ENCODE assay signal across 9 mouse cellular contexts in genomic region chr3:51353325-51354033, GRCm38 (mm10). TPM values are rescaled to one million over a fixed set of nuclear protein-coding genes. Genes with fewer than 3 reads are reported as not detected.
DNase-seq lines count a peak whose midpoint lies in the region; ATAC-seq lines count a peak whose summit lies in the region.
"Had no signal": no experiment of that assay in that cellular context is flagged by ENCODE, and none has a peak within 500 bp of the region (broad histone marks: within the 10 kb centered on the region; RNA-seq: fewer than 3 reads in every experiment).

No protein-coding gene starts in this region.

- no peak overlapping the region for H3K27ac ChIP-seq in forebrain, embryonic 13.5 days
- no peak overlapping the region for H3K27ac ChIP-seq in forebrain, embryonic 15.5 days (replicated peaks)
- no peak overlapping the region for H3K27ac ChIP-seq in midbrain, embryonic 14.5 days (replicated peaks; ENCODE audit: low read depth, low read length)
- no peak overlapping the region for H3K27ac ChIP-seq in midbrain, embryonic 15.5 days
- H3K27ac ChIP-seq: neural tube, embryonic 13.5 days had no signal

- H3K36me3 ChIP-seq in forebrain, embryonic 13.5 days (ENCODE audit: poor library complexity, severe bottlenecking) = no peaks in the 10 kb centered on the region
- H3K36me3 ChIP-seq in forebrain, embryonic 15.5 days = no peaks in the 10 kb centered on the region
- H3K36me3 ChIP-seq in midbrain, embryonic 14.5 days (ENCODE audit: control insufficient read depth, insufficient read depth, low read length) = no peaks in the 10 kb centered on the region
- H3K36me3 ChIP-seq in midbrain, embryonic 15.5 days (replicated peaks) = no peaks in the 10 kb centered on the region
- H3K36me3 ChIP-seq: neural tube, embryonic 13.5 days had no signal

- DNase-seq in midbrain, embryonic 14.5 days = peak; percentile 47
- DNase-seq in adrenal gland, adult 2 months = peak; percentile 52
- peak; percentile 59 to 82 for DNase-seq in heart, postnatal 36 days
- peak; percentile 49 to 58 for DNase-seq in thymus, postnatal 36 days

- H3K9me3 ChIP-seq in forebrain, embryonic 13.5 days (replicated peaks) = no peaks in the 10 kb centered on the region
- H3K9me3 ChIP-seq in forebrain, embryonic 15.5 days = no peaks in the 10 kb centered on the region
- H3K9me3 ChIP-seq in midbrain, embryonic 14.5 days (ENCODE audit: control insufficient read depth, low read length) = no peaks in the 10 kb centered on the region
- H3K9me3 ChIP-seq in midbrain, embryonic 15.5 days = no peaks in the 10 kb centered on the region
- H3K9me3 ChIP-seq: neural tube, embryonic 13.5 days had no signal

- no peak overlapping the region for H3K9ac ChIP-seq in forebrain, embryonic 13.5 days
- H3K9ac ChIP-seq in forebrain, embryonic 15.5 days (replicated peaks) = no peak overlapping the region
- H3K9ac ChIP-seq in midbrain, embryonic 14.5 days (replicated peaks; ENCODE audit: low read length) = no peak overlapping the region
- no peak overlapping the region for H3K9ac ChIP-seq in midbrain, embryonic 15.5 days
- H3K9ac ChIP-seq: neural tube, embryonic 13.5 days had no signal

- intact Hi-C loops in heart, postnatal 36 days (cut with DNase I) = loop anchor here (1.0 kb wide), 2 partner anchors 64 to 119 kb away; no protein-coding TSS in a partner anchor

- peaks cover under 1% of the 10 kb centered on the region for H3K27me3 ChIP-seq in forebrain, embryonic 13.5 days
- H3K27me3 ChIP-seq in forebrain, embryonic 15.5 days = peaks cover 12% of the 10 kb centered on the region
- H3K27me3 ChIP-seq in midbrain, embryonic 14.5 days (ENCODE audit: control insufficient read depth, insufficient read depth, low read length) = peaks cover 6% of the 10 kb centered on the region
- peaks cover 9% of the 10 kb centered on the region for H3K27me3 ChIP-seq in midbrain, embryonic 15.5 days (replicated peaks)

- H3K4me1 ChIP-seq in forebrain, embryonic 13.5 days = no peaks in the 10 kb centered on the region
- H3K4me1 ChIP-seq in forebrain, embryonic 15.5 days = no peaks in the 10 kb centered on the region
- peaks cover under 1% of the 10 kb centered on the region; the same call in 1 of the 2 replicates for H3K4me1 ChIP-seq in midbrain, embryonic 14.5 days (ENCODE audit: control insufficient read depth, insufficient read depth, low read length)
- no peaks in the 10 kb centered on the region for H3K4me1 ChIP-seq in midbrain, embryonic 15.5 days

- H3K4me3 ChIP-seq in forebrain, embryonic 13.5 days = no peak overlapping the region
- no peak overlapping the region for H3K4me3 ChIP-seq in forebrain, embryonic 15.5 days
- H3K4me3 ChIP-seq in midbrain, embryonic 14.5 days (replicated peaks; ENCODE audit: low read depth, low read length) = no peak overlapping the region
- no peak overlapping the region for H3K4me3 ChIP-seq in midbrain, embryonic 15.5 days
- H3K4me3 ChIP-seq: neural tube, embryonic 13.5 days had no signal

- H3K4me2 ChIP-seq in forebrain, embryonic 13.5 days = no peak overlapping the region
- H3K4me2 ChIP-seq in forebrain, embryonic 15.5 days (replicated peaks) = no peak overlapping the region
- H3K4me2 ChIP-seq in midbrain, embryonic 14.5 days (ENCODE audit: low read length) = no peak overlapping the region
- H3K4me2 ChIP-seq in midbrain, embryonic 15.5 days = no peak overlapping the region
- H3K4me2 ChIP-seq: neural tube, embryonic 13.5 days had no signal

- 79% methylated on average over 4 of the region's 4 CpGs for WGBS in forebrain, embryonic 13.5 days
- WGBS in forebrain, embryonic 15.5 days = 76% methylated on average over 4 of the region's 4 CpGs
- 76% methylated on average over 4 of the region's 4 CpGs for WGBS in midbrain, embryonic 14.5 days
- WGBS in midbrain, embryonic 15.5 days = 82% methylated on average over 4 of the region's 4 CpGs

- ATAC-seq in forebrain, embryonic 13.5 days = peak; percentile 65; the same call in 1 of the 2 replicates
- ATAC-seq in forebrain, embryonic 15.5 days (replicated peaks) = no peak
- ATAC-seq in midbrain, embryonic 14.5 days (ENCODE audit: low FRiP score, low TSS enrichment) = no peak
- no peak for ATAC-seq in midbrain, embryonic 15.5 days (replicated peaks)
- ATAC-seq in megakaryocyte, adult 5-6 weeks (ENCODE audit: poor library complexity, severe bottlenecking) = peak; percentile 91

RNA-seq across cellular contexts. Expression of gene Elf2, which starts 13.0 kb away (rescaled TPM):
- 55.9 and 60.1 TPM in 2 replicates for polyA plus RNA-seq in forebrain, embryonic 13.5 days (2015; fragmentation: Nextera tagmentation; extraction: Ambion mirVana)
- 53.6 and 54.8 TPM in 2 replicates for polyA plus RNA-seq in forebrain, embryonic 15.5 days (2015; fragmentation: Nextera tagmentation; extraction: Ambion mirVana)
- 28.6 and 37.3 TPM in 2 replicates for polyA plus RNA-seq in midbrain, embryonic 14.5 days (2014; fragmentation: Nextera tagmentation; extraction: Ambion mirVana)
- polyA plus RNA-seq in midbrain, embryonic 15.5 days (2015; fragmentation: Nextera tagmentation; extraction: Ambion mirVana) = 39.6 and 44.9 TPM in 2 replicates
- 10 to 100 TPM; 66.3 to 70.8 TPM for total RNA-seq in adrenal gland, adult 2 months (2021)
- polyA plus RNA-seq in adrenal gland, adult 2 months (2012; rRNA removed) = 30.7 and 39.1 TPM in 2 replicates
- total RNA-seq in heart, postnatal 36 days (2021) = 10 to 100 TPM; 53.8 to 62.2 TPM
- total RNA-seq in megakaryocyte, adult 5-6 weeks (2015) = 37.0 and 39.6 TPM in 2 replicates
- total RNA-seq in megakaryocyte, adult 5-6 weeks (2017) = 98.4 and 102 TPM in 2 replicates

RNA-seq across cellular contexts. Expression of gene Mgarp, which starts 43.1 kb away (rescaled TPM):
- 1.5 and 2.2 TPM in 2 replicates for polyA plus RNA-seq in forebrain, embryonic 13.5 days (2015; fragmentation: Nextera tagmentation; extraction: Ambion mirVana)
- polyA plus RNA-seq in forebrain, embryonic 15.5 days (2015; fragmentation: Nextera tagmentation; extraction: Ambion mirVana) = 0.50 and 0.60 TPM in 2 replicates
- 2.6 and 4.6 TPM in 2 replicates for polyA plus RNA-seq in midbrain, embryonic 14.5 days (2014; fragmentation: Nextera tagmentation; extraction: Ambion mirVana)
- 1.0 and 2.1 TPM in 2 replicates for polyA plus RNA-seq in midbrain, embryonic 15.5 days (2015; fragmentation: Nextera tagmentation; extraction: Ambion mirVana)
- 1,000 to 10,000 TPM in 1 of 2 experiments, 100 to 1,000 TPM in 1; 689 to 1,037 TPM for total RNA-seq in adrenal gland, adult 2 months (2021)
- polyA plus RNA-seq in adrenal gland, adult 2 months (2012; rRNA removed) = 297 and 312 TPM in 2 replicates
- under 1 TPM in 1 of 2 experiments, not detected in 1; 0.33 TPM for total RNA-seq in heart, postnatal 36 days (2021)
- not detected in 2 replicates for total RNA-seq in megakaryocyte, adult 5-6 weeks (2015)
- not detected in 2 replicates for total RNA-seq in megakaryocyte, adult 5-6 weeks (2017)

RNA-seq across cellular contexts. Expression of gene Ndufc1, which starts 55.3 kb away (rescaled TPM):
- polyA plus RNA-seq in forebrain, embryonic 13.5 days (2015; fragmentation: Nextera tagmentation; extraction: Ambion mirVana) = 798 and 924 TPM in 2 replicates
- 732 and 752 TPM in 2 replicates for polyA plus RNA-seq in forebrain, embryonic 15.5 days (2015; fragmentation: Nextera tagmentation; extraction: Ambion mirVana)
- 796 and 925 TPM in 2 replicates for polyA plus RNA-seq in midbrain, embryonic 14.5 days (2014; fragmentation: Nextera tagmentation; extraction: Ambion mirVana)
- polyA plus RNA-seq in midbrain, embryonic 15.5 days (2015; fragmentation: Nextera tagmentation; extraction: Ambion mirVana) = 603 and 679 TPM in 2 replicates
- 100 to 1,000 TPM; 705 to 794 TPM for total RNA-seq in adrenal gland, adult 2 months (2021)
- 237 and 341 TPM in 2 replicates for polyA plus RNA-seq in adrenal gland, adult 2 months (2012; rRNA removed)
- 1,000 to 10,000 TPM; 1,613 to 1,736 TPM for total RNA-seq in heart, postnatal 36 days (2021)
- 118 and 150 TPM in 2 replicates for total RNA-seq in megakaryocyte, adult 5-6 weeks (2015)
- 46.2 and 78.2 TPM in 2 replicates for total RNA-seq in megakaryocyte, adult 5-6 weeks (2017)

Comparison
In these comparisons a context has a peak if more than half of its experiments do, and no peak if none do; other contexts are left out.
1. ATAC-seq: peak in forebrain, embryonic 13.5 days (single experiment) and megakaryocyte, adult 5-6 weeks (single experiment); none in forebrain, embryonic 15.5 days (single experiment), midbrain, embryonic 14.5 days (single experiment) and midbrain, embryonic 15.5 days (single experiment).
2. RNA of gene Mgarp, which starts 43.1 kb away (polyA plus RNA-seq): 297 to 312 TPM in adrenal gland, adult 2 months; 2.6 to 4.6 TPM in midbrain, embryonic 14.5 days, 1.5 to 2.2 TPM in forebrain, embryonic 13.5 days, 1.0 to 2.1 TPM in midbrain, embryonic 15.5 days and 0.50 to 0.60 TPM in forebrain, embryonic 15.5 days; every median in the first group is over 10 times any median in the second.
3. Peak in every context shown above with its lines, with median percentiles within 50 percentile points of each other: DNase-seq.